Comparison of ENCODE assay signal across 9 mouse cellular contexts in the genomic region with DNA sequence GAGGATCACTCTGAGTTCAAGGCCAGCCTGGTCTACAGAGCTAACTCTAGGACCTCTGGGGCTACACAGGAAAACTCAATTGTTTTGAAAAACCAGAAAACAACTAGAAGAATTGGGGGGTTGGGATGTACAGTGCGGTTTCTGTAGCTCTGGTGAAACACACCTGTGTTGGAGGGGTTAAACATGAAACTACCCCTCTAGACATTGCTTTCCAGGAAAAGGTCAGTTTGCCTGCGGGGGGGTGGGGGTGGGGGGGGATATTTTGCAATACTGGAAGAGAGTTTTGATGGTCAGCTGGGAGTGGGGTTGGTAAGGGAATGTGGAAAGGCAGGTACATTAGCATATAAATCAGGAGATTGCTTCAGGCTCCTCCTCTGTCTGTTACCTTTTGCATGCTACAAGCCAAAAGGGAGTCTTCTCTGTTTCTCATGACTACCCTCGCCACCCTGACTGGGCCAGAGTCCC. TPM values are rescaled to one million over a fixed set of nuclear protein-coding genes. Genes with fewer than 3 reads are reported as not detected.
DNase-seq lines count a peak whose midpoint lies in the region; ATAC-seq and TF ChIP-seq lines count a peak whose summit lies in the region.
"Had no signal": no experiment of that assay in that cellular context is flagged by ENCODE, and none has a peak within 500 bp of the region (broad histone marks: within the 10 kb centered on the region; RNA-seq: fewer than 3 reads in every experiment).

No protein-coding gene starts in this region.

- WGBS in lung, postnatal 0 days, result 60% methylated on average over 3 of the region's 3 CpGs
- WGBS in limb, embryonic 12.5 days, result 68% methylated on average over 3 of the region's 3 CpGs
- WGBS in small intestine, adult 2 months, result 58% methylated on average over 3 of the region's 3 CpGs

- peak; percentile 26 for DNase-seq in cerebellum, adult 11-12 months
- DNase-seq in cerebellum, postnatal 14 days, result no peak
- peak; percentile 54 for DNase-seq in lung, postnatal 0 days (ENCODE audit: low spot score)
- DNase-seq in lung, postnatal 25 days (ENCODE audit: low spot score), result no peak
- no peak for DNase-seq in gastrocnemius, adult 8-10 months (ENCODE audit: low spot score in 2 of 2)

- H3K9ac ChIP-seq in lung, postnatal 0 days (replicated peaks; ENCODE audit: low read depth), result no peak overlapping the region
- no peak overlapping the region for H3K9ac ChIP-seq in limb, embryonic 12.5 days (replicated peaks)

- no peak for TF ChIP-seq POLR2A in small intestine, adult 2 months (IDR thresholded peaks at IDR 0.05; ENCODE audit: low read depth, low read length)

- H3K9me3 ChIP-seq in lung, postnatal 0 days (ENCODE audit: low read length), result no peaks in the 10 kb centered on the region
- no peaks in the 10 kb centered on the region for H3K9me3 ChIP-seq in limb, embryonic 12.5 days

- no peak for TF ChIP-seq EP300 in lung, postnatal 0 days (IDR thresholded peaks at IDR 0.05)

- peak overlapping the region; percentile 53 for H3K4me2 ChIP-seq in lung, postnatal 0 days (replicated peaks; ENCODE audit: low read depth, low read length)
- H3K4me2 ChIP-seq in limb, embryonic 12.5 days, result peak overlapping the region; percentile 60

- no peak for ATAC-seq in lung, postnatal 0 days
- no peak for ATAC-seq in limb, embryonic 12.5 days (ENCODE audit: insufficient number of reproducible peaks, insufficient read depth, low FRiP score, low TSS enrichment, low read depth)
- no peak for ATAC-seq in cerebellum, adult (ENCODE audit: insufficient number of reproducible peaks, low FRiP score, low TSS enrichment)

- H3K4me3 ChIP-seq in lung, postnatal 0 days (ENCODE audit: low read depth, low read length), result no peak overlapping the region
- peak overlapping the region; percentile 27 for H3K4me3 ChIP-seq in limb, embryonic 12.5 days (replicated peaks)
- no peak overlapping the region for H3K4me3 ChIP-seq in small intestine, adult 2 months (ENCODE audit: low read depth, low read length)

- H3K4me1 ChIP-seq in lung, postnatal 0 days (ENCODE audit: insufficient read depth, low read depth, low read length), result no peaks in the 10 kb centered on the region; the same call in 1 of the 2 replicates
- H3K4me1 ChIP-seq in limb, embryonic 12.5 days (replicated peaks), result peaks cover 30% of the 10 kb centered on the region
- peaks cover 11% of the 10 kb centered on the region for H3K4me1 ChIP-seq in small intestine, adult 2 months (ENCODE audit: control insufficient read depth, insufficient read depth, insufficient read length, low read length)

- no peaks in the 10 kb centered on the region for H3K36me3 ChIP-seq in lung, postnatal 0 days (ENCODE audit: insufficient read depth, low read length)
- H3K36me3 ChIP-seq in limb, embryonic 12.5 days, result no peaks in the 10 kb centered on the region
- no peaks in the 10 kb centered on the region for H3K36me3 ChIP-seq in small intestine, adult 2 months (ENCODE audit: control insufficient read depth, insufficient read depth, low read length)

- no peak for TF ChIP-seq CTCF in lung, postnatal 0 days (IDR thresholded peaks at IDR 0.05)
- TF ChIP-seq CTCF in small intestine, adult 2 months (IDR thresholded peaks at IDR 0.05; ENCODE audit: extremely low read depth, insufficient read length, insufficient replicate concordance, low read depth, low read length), result no peak

- no peaks in the 10 kb centered on the region for H3K27me3 ChIP-seq in lung, postnatal 0 days (replicated peaks; ENCODE audit: insufficient read depth, low read length)
- no peaks in the 10 kb centered on the region for H3K27me3 ChIP-seq in limb, embryonic 12.5 days
- no peaks in the 10 kb centered on the region for H3K27me3 ChIP-seq in small intestine, adult 2 months (ENCODE audit: control insufficient read depth, insufficient read depth, low read length)

- H3K27ac ChIP-seq in lung, postnatal 0 days (ENCODE audit: low read length), result peak overlapping the region; percentile 80
- peak overlapping the region; percentile 87; the same call in 1 of the 2 replicates for H3K27ac ChIP-seq in limb, embryonic 12.5 days
- peak overlapping the region; percentile 65 for H3K27ac ChIP-seq in small intestine, adult 2 months (ENCODE audit: insufficient read depth, low read depth, low read length)

RNA-seq across cellular contexts. Expression of gene Zfp219, which starts 1.7 kb away (rescaled TPM):
- 23.0 and 24.1 TPM in 2 replicates for polyA plus RNA-seq in lung, postnatal 0 days (2015; fragmentation: Nextera tagmentation; extraction: Ambion mirVana)
- polyA plus RNA-seq in limb, embryonic 12.5 days (2016; fragmentation: Nextera tagmentation; extraction: Ambion mirVana), result 51.7 and 60.9 TPM in 2 replicates
- 37.9 and 72.7 TPM in 2 replicates for polyA plus RNA-seq in small intestine, adult 2 months (2012; rRNA removed)
- total RNA-seq in gastrocnemius, adult 8-10 months (2022), result 10 to 100 TPM in 3 of 4 experiments, 1 to 10 TPM in 1; 9.9 to 14.0 (median 13.0) TPM

RNA-seq across cellular contexts. Expression of gene Tmem253, which starts 6.8 kb away (rescaled TPM):
- polyA plus RNA-seq in lung, postnatal 0 days (2015; fragmentation: Nextera tagmentation; extraction: Ambion mirVana), result 0.66 and 0.96 TPM in 2 replicates
- 1.00 and 1.2 TPM in 2 replicates for polyA plus RNA-seq in limb, embryonic 12.5 days (2016; fragmentation: Nextera tagmentation; extraction: Ambion mirVana)
- polyA plus RNA-seq in small intestine, adult 2 months (2012; rRNA removed), result 53.4 and 91.5 TPM in 2 replicates
- 1 to 10 TPM in 3 of 4 experiments, under 1 TPM in 1; 0.60 to 1.4 (median 1.2) TPM for total RNA-seq in gastrocnemius, adult 8-10 months (2022)

RNA-seq across cellular contexts. Expression of gene Olfr221, which starts 20.0 kb away (rescaled TPM):
- 0.08 TPM in 1 of 2 replicates, not detected in the other for polyA plus RNA-seq in lung, postnatal 0 days (2015; fragmentation: Nextera tagmentation; extraction: Ambion mirVana)
- not detected in 2 replicates for polyA plus RNA-seq in limb, embryonic 12.5 days (2016; fragmentation: Nextera tagmentation; extraction: Ambion mirVana)
- not detected in 2 replicates for polyA plus RNA-seq in small intestine, adult 2 months (2012; rRNA removed)
- total RNA-seq in gastrocnemius, adult 8-10 months (2022), result not detected
- polyA plus RNA-seq: brain, embryonic 14.5 days had no signal

RNA-seq across cellular contexts. Expression of gene Arhgef40, which starts 37.8 kb away (rescaled TPM):
- 46.3 and 56.6 TPM in 2 replicates for polyA plus RNA-seq in lung, postnatal 0 days (2015; fragmentation: Nextera tagmentation; extraction: Ambion mirVana)
- 241 and 253 TPM in 2 replicates for polyA plus RNA-seq in limb, embryonic 12.5 days (2016; fragmentation: Nextera tagmentation; extraction: Ambion mirVana)
- 12.7 and 19.1 TPM in 2 replicates for polyA plus RNA-seq in small intestine, adult 2 months (2012; rRNA removed)
- total RNA-seq in gastrocnemius, adult 8-10 months (2022), result 1 to 10 TPM; 5.7 to 9.4 (median 6.2) TPM

Comparison
In these comparisons a context has a peak if more than half of its experiments do, and no peak if none do; other contexts are left out.
1. DNase-seq: peak in cerebellum, adult 11-12 months (single experiment) and lung, postnatal 0 days (single experiment); none in cerebellum, postnatal 14 days (0 of 2), lung, postnatal 25 days (single experiment) and gastrocnemius, adult 8-10 months (0 of 2).
2. RNA of gene Tmem253, which starts 6.8 kb away (polyA plus RNA-seq): 53.4 to 91.5 TPM in small intestine, adult 2 months; 1.00 to 1.2 TPM in limb, embryonic 12.5 days and 0.66 to 0.96 TPM in lung, postnatal 0 days; every median in the first group is over 10 times any median in the second.
3. Peak in every context shown above with its lines, with median percentiles within 50 percentile points of each other: H3K27ac ChIP-seq.